Mouse (Mus musculus): ENCODE data around the gene Fgd6. TPM values are rescaled to one million over a fixed set of nuclear protein-coding genes. Genes with fewer than 3 reads are reported as not detected.
A peak's percentile ranks its signal among the peaks of the same experiment; 100 is the strongest.

The Fgd6 gene
- total RNA-seq, 2 experiments from 2014 or later, result 9.4 to 11.7 TPM

DNA sequence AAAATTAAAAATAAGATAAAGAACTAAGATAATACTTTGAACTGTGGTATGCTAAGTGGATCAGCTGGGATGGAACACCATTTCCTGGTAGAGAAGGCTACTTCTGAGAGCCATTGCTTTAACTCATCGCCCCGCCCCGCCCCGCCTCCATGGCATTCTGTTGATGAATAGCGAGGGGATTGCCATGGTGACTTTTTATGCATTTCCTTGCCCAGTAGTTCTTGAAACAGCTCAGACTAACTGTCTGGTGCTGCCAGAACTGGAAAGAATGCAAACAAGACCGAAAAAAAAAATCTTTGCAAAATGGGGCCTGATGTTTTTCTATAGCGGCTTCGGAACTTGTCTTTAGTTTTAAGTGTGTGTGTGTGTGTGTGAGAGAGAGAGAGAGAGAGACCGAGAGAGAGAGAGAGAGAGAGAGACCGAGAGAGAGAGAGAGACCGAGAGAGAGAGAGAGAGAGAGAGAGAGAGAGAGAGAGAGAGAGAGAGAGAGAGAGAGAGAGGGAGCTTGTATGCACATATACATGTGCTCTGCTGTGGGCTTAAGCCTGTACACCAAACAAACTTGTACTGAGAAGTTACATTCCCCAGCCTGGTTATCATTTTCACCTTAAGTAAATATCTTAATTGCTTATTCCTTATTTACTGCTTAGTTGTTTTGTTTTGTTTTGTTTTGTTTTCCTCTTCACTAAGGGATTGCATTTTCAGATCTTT, 51.7 kb downstream of the Fgd6 start:
- DNase-seq (ENCODE audit: low spot score in 2 of 2), result peak; percentile 17 to 20

DNA sequence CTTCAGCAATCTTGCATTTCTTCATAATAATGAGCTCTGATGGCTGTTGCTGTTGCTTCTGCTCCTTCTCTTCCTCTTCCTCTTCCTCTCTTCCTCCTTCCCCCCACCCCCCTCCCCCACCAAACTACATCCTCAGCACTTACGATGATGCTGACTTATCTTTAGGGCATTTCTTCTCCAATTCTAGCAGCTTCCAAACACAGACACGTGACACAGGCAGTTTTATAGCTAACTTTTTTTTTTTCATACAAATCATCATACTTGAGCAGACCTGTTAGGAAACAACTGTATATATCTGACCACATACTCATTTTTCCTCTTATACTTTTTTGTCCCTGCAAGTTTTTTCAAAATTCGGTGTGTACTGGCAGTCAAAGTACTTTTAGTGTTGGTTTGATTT, 54.2 kb downstream of the Fgd6 start:
- no peak for DNase-seq (ENCODE audit: low spot score in 2 of 2)

DNA sequence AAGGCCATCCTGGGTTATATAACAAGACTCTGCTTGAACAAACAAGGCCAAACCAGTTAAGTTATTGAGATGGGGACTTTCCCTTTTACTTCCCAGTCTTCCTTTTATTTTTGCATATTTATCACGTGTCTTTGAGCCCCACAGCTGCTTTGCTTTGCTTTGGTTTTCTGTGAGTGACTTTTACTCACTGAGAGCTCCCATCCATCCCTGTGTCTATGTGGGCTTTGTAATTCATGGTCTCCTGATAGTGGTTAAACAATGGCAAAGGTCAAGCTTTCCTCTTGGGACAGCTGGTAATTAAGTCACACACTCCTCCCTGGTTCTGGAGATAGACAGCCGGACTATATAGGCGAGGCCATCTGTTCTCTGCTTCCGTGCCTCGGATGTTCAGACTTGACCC, 57.7 kb downstream of the Fgd6 start:
- DNase-seq (ENCODE audit: low spot score in 2 of 2), result no peak

DNA sequence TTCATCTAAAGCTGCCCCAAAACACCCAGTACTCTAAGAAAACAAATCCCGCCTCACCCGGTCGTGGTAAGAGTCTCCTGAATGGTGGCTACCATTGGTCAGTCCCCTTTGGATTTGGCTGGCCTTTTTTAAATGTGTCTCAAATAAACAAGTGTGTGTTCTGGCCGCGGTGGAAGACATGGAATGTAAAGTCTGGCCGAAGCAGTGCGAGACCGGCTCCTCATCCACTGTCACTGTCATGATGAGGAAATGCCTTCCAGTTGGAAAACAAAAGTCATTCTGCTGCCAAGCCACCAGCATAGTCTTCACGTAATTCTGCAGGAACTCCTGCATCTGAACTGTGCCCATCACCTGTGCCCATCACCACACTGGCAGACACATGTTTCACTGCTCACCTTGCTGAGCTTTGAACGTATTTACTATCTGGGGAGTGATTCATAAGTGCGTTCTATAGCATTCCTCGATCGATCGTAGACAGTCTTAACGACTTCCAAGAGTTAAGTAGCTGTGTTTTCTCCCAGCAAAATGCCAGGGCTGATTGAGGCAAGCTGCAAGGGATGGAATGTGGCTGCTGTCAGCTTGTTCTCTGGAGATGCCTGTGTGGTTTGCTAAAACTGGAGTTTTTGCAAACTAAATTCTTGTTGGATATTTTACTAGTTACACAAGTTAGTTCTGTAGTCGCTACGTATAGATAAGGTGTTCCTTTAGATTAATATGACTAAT, 60.1 kb downstream of the Fgd6 start:
- DNase-seq (ENCODE audit: low spot score in 2 of 2), result no peak

DNA sequence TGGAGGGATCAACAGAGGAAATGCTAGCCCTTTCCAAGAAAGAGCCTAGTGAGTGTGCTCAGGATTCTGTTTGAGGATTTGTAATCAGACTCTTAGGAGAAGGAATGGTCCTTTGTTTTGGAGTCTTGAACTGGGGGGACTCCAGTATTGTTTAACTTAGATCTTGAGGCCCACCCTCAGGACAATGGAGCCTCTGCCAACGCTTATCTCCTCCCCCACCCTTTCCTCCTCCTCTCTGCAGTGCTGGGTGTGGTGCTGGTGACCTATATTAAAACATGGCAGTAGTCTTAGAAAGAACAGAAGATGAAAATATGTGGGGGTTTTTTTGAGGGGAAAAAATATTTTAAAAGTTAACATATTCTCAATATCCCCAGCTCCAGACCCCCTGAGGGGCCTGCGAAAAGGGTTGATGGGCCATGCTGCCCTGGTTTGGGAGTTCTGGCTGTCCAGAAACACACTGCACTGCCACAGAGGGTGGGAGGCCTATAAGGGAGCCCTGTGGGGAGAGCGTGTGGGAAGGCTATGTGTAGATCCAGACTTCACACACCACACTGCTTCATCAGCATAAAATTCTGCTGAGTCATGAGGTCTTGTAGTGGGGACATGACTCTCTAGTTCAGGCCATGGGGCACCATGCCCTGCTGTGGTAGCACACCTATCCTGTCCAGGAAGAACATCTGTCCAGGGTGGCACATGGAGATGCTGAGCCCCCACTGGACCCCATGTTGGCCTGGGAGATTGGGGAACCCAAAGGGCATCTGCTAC, 61.5 kb downstream of the Fgd6 start:
- no peak for DNase-seq (ENCODE audit: low spot score in 2 of 2)

DNA sequence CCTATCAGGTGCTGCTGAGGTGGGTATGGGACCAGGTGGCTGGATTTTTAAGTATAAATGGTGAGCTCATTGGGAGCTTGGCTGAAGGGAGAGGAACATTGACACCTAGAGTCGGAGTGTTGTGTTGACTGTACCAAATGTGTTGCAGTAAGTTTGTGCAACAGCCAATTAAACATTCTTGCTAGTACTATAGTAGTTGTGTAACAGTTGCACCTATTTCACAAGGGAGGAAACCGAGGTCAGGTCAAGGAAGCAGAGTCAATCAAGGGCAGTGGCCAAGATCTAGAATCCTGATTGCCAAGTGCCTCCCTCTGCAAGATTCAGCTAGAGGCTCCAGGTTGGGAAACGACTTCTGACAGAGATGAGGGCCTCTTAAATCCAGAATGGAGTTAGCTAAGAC, 62.3 kb downstream of the Fgd6 start:
- DNase-seq (ENCODE audit: low spot score in 2 of 2), result no peak

DNA sequence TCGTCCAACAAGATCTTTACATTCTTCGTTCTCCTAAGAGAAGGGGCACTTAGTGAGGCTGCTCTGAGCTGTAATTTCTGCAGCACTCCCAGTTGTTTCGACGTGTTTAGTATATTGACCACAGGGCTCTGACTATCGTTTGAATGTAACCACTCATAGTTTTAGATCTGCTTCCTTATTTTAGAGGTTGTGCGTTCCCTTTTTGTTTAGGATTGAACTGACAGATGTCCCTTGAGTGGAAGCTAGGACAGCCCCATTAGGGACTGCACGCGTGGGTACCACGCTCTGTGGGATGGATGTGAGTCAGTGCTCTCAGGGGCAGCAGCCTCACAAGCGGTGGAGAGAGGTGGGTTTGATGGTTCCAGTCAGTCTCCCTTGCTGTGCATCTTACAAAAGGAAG, 69.7 kb downstream of the Fgd6 start:
- no peak for DNase-seq (ENCODE audit: low spot score in 2 of 2)

DNA sequence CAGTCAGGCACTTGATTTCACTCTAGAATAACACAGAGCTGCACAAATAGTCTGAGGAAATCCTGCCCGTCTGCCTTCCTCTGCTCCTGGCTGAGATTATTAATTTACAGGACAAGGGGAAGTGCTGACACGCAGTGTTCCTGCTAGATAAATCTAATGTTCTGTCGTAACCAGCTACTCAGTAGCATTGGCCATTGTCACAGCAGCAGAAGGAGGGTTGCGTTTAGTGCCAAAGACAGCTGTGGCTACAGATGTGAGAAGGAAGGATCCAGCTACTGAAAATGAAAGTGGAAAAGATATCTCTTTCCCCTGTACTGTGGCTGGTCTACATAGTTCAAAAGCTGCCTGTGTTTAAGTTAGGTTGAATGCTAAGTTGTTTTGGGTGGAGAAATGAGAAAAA, 71.4 kb downstream of the Fgd6 start:
- DNase-seq (ENCODE audit: low spot score in 2 of 2), result no peak

DNA sequence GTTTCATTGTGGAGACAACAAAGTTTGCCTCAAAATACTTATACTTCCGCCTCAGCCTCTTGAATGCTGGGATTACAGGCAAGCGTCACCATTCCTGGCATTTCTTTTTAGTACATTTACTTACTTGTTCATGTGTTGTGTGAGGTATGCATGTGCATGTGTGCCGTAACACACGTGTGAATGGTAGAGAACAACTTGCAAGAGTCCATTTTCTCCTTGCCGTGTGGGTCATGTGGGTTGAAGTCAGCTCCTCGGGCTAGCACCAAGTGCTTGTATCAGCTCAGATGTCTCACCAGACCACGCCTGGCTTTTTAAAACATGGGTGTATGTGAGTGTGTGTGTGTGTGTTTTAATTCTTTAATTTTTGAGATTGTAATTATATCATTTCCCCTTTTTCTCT, 71.8 kb downstream of the Fgd6 start:
- no peak for DNase-seq (ENCODE audit: low spot score in 2 of 2)

DNA sequence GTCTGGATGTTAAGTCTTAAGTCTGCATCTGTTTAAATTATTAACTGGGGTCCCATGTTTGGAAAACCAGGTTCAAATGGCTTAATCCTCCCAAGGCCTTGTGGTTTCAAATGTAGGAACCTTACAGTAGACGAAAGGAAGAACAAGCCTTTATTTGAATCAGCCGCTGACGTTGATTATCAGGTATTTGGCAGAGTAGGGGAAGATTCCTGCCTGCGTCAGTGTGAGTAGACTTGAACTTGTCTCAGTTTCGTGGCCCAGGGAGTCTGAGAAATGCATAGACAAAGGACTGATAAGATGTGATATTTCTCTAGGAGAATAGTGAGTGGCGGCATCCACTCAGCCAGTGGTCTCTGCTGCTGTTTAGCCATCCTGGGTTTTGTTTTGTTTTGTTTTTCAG, 73.0 kb downstream of the Fgd6 start:
- DNase-seq (ENCODE audit: low spot score in 2 of 2), result no peak

DNA sequence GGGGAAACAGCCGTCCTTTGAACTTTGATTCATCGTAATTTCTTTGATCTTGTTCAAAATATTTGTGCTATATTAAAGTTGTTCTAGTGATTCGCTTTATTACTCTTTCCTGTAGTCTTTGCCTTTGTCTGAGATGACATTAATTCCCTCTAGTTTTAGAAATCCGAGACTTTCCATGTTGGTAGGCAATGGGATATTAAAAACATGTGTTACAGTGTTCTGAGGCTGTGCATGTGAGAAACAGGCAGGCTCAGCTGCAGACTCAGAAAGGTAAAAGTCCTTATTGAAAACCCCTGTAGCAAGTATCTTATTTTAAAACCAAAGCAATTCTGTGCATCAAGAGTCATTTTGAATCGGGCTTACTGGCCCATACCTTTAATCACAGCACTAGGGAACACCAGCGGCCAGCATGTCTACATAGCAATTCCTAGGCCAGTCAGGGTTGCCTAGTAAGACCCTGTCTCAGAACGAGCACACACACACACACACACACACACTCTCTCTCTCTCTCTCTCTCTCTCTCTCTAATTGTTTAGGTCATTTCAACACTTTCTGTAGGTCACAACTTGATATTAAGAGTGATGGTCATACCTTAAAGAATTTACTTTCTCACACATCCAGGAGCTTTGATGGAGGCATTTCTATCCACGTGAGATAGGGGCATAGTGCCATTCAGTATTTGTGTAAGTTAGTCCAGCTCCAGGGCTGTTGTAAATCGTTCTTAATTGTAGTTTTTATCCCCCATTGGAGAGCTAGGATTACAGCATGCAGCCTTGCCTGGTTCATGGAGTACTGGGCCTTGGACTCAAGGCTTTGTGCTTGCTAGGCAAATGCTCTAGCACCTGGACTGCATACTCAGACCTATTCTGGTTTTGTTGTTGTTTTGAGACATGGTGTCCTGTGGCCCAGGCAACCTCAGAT, 75.3 kb downstream of the Fgd6 start:
- no peak for DNase-seq (ENCODE audit: low spot score in 2 of 2)

DNA sequence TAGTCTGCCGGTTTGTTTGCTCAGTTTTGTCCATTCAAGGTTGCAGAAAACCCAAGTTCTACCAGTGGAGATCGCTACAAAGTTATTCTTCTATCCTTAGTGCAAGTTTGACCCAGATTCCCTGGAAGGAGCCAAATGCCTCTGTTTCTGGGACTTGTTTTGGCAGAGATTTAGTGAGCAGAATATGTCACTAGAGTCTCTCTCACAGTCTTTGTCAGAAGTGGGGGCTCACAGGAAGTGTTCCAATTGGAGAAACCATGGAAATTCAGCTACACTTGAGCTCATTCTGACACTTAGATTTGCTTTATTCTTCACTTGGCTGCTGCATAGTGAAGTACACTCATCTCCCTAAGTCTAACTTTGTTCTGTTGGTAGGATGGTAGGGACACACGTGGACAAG, 76.4 kb downstream of the Fgd6 start:
- DNase-seq (ENCODE audit: low spot score in 2 of 2), result no peak

DNA sequence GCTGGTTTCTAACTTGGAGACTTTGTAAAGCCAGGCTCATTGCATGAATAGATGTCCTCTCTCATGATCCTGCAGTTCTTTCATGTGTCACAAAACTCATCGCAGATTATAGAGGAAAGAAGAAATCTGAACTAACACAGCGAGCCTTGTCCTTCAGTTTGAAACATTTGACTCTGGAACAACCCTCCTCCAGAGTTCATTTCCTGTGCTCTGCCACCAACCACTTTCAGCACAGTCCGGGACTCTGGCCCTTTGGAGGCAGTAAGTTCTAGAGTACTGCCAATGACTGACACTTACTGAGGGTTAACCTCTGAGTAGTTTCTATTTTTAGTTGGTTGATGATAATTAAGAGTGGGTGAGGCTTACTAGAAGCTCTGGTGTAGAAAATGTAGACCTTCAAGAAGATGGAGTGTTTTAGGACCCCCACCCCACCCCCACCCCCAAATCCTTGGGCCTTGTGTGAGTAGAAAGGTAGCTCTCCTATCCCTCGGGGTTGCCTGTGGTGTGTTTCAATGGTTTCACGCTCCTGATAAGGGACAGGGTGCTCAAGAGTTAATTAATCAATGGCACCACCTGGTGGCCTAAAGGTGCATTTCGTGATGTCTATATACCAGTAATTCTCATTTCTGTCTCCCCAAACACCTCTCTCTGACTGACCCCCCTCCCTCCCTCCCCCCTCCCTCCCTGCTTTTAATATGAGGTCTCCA, 80.2 kb downstream of the Fgd6 start:
- peak; percentile 80 to 84 for DNase-seq (ENCODE audit: low spot score in 2 of 2)

DNA sequence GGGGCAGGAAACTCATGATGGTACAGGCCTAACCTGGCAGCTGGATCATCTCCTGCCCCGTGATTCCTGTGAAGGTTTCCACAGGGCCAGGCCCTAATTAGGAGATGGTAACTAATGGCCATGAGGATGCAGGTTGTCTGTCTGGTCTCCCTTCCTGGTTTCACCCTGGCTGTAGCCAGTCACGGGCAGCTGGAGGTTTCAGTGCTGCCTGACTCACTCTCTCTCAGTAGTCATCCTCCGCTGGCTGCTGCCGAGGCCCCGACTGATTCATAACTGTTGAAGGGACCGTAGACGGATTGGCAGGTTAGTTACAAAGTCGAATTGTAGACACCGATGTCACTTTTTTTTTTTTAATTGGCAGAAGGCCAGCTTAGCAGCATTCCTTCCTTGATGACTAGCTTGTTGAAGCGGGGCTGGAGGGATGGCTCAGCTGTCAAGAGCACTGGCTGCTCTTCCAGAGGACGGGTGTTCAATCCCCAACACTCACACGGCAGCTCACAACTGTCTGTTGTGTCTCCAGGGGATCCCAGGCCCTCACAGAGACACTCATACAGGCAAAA, 81.1 kb downstream of the Fgd6 start:
- no peak for DNase-seq (ENCODE audit: low spot score in 2 of 2)

DNA sequence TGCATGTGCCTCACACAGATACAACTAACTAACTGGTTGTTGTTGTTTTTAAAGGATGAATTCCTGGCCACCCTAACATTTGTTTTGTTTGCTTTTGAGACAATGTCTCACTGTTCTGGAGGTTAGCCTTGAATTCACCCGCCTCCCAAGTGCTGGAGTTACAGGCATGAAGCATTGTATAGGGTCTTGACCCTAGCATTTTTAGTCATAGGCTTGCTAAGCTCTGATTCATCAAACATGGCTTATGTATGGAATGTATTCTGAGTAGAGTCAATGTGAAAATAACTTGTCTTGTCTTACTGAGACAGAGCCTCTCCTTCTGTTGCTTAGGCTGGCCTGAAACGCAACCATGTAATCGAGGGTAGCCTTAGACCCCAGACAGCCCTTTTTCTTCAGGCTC, 82.1 kb downstream of the Fgd6 start:
- no peak for DNase-seq (ENCODE audit: low spot score in 2 of 2)

DNA sequence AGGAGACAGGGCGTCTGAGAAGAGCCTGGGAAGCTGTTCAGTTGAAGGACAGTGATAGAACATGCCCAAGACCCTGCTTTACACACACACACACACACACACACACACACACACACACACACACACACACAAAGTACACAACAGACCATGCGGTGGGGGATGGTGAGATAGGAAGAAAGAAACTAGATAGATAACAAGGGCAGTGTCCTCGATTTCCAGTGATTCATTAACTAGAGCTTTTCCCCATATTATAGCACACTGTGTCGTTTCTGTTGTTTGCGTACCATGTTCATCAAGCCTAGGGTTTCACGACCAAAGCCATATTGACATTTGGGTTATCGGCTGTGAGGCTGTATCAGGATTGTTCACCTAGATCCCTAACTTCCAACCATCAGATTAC, 83.2 kb downstream of the Fgd6 start:
- no peak for DNase-seq (ENCODE audit: low spot score in 2 of 2)

DNA sequence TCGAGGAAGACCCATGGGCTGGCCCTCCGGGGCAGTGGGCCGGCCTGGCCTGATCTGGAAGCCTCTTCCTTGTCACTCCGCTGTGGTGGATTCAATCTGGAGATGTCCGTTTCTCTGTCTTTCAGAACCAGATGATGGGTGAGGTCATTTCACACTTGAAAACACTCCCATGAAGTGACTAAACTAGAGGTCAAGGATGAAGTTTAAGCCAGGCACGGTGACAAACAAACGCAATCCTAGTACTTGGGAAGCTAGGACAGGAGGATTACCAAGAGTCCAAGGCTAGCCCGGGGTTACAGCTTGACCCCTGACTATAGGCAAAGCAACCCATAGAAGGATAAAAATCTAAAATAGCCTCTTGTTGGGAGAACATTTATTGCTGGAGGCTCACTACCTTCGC, 84.9 kb downstream of the Fgd6 start:
- DNase-seq (ENCODE audit: low spot score in 2 of 2), result no peak

DNA sequence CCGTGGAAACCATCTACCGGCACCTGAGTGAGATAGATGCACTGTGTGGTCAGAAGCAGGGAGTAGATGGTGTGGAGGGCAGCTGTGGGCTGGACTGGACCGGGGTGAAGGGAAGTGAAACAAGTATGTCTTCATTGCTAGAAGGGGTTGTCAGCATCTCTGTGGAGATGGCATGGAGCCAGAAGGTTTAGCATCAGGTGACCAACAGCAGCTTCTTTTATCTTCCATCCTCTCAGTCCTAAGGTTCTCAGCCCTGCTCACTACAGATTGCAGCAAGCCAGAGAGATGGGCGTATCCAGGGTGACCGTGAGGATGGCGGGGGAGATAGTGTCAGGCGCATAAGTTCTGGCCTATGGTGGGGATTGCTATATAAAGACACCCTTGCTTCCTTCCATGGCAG, 86.8 kb downstream of the Fgd6 start:
- DNase-seq (ENCODE audit: low spot score in 2 of 2), result no peak

DNA sequence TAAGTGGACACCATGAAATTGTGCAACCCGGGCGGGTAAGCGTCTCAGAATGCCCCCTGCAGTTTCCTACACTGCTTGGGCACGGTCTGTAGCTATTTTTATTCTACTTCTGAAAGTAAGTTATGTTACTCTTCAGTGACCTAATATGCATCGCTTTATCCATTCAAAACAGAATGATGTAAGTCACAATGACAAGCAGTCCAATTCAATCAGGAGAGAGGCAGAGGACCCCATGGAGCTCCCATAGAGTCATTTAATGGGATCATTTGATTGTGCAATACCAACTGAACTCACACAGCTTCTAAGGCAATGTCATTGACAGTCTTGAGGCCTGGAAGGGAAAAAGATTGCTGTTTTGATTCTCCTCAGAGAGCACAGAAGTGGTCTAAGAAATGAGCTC, 87.8 kb downstream of the Fgd6 start:
- DNase-seq (ENCODE audit: low spot score in 2 of 2), result no peak

DNA sequence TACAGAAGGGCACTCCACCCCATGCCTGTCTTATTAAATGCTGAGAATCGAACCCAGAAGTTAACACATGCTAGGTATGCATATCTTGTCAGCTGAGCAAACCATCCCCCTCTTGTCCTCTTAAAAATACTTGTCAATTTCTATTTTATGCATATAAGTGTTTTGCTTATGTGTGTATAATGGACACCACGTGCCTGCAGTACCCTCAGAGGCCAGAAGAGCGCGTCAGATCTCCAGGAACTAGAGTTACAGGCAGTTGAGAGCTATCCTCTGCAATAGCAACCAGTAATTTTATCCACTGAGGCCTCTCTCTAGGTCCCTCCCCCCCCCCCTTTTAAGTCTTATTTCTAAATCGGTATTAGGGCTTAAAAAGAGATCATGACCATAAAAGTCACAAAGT, 88.6 kb downstream of the Fgd6 start:
- DNase-seq (ENCODE audit: low spot score in 2 of 2), result no peak

All from left cerebral cortex, adult 18-20 months (tissue).